Mouse (Mus musculus) gastrocnemius, adult 18-20 months (tissue): Measurements from ENCODE around the gene Stk38. TPM values are rescaled to one million over a fixed set of nuclear protein-coding genes. Genes with fewer than 3 reads are reported as not detected.
"Not testable (repeated sequence)": the region's sequence is repeated elsewhere in the genome, so short reads cannot be mapped to it uniquely, and the experiment has no call there.

Experiments used
- DNase-seq: peaks from one replicate; pipeline ENCODE4 v3.0.0; 2021; ENCODE audit warnings: low spot score
- total RNA-seq, 2 experiments: library from RNA; stranded (reverse); gene quantifications; 2 replicates each; pipeline ENCODE4 v1.2.3; 2021

The Stk38 gene
- total RNA-seq, 2 experiments from 2014 or later = 20.2 to 22.4 TPM

- peak; percentile 55 for DNase-seq
These were observed 6.4 kb upstream of the Stk38 start for GRCm38 (mm10) chr17:29014235-29014634.

GRCm38 (mm10) chr17:29009181-29009580 lies 1.4 kb upstream of the Stk38 start:
- no peak for DNase-seq

GRCm38 (mm10) chr17:29008326-29008650 lies 493 bp upstream of the Stk38 start:
- DNase-seq = no peak

- no peak for DNase-seq
These were observed 553 bp downstream of the Stk38 start for GRCm38 (mm10) chr17:29007243-29007640.

GRCm38 (mm10) chr17:29006812-29007211 lies 983 bp downstream of the Stk38 start:
- no peak for DNase-seq

GRCm38 (mm10) chr17:29005002-29005401 lies 2.8 kb downstream of the Stk38 start:
- no peak for DNase-seq

GRCm38 (mm10) chr17:29003740-29004139 lies 4.1 kb downstream of the Stk38 start:
- DNase-seq = no peak

- DNase-seq = no peak
These were observed 7.3 kb downstream of the Stk38 start for GRCm38 (mm10) chr17:29000465-29000864.

GRCm38 (mm10) chr17:28994615-28995014 lies 13.2 kb downstream of the Stk38 start:
- DNase-seq = no peak

GRCm38 (mm10) chr17:28993004-28993403 lies 14.8 kb downstream of the Stk38 start:
- DNase-seq = not testable (repeated sequence)

GRCm38 (mm10) chr17:28992105-28992504 lies 15.7 kb downstream of the Stk38 start:
- no peak for DNase-seq

GRCm38 (mm10) chr17:28991286-28991685 lies 16.5 kb downstream of the Stk38 start:
- DNase-seq = no peak

- DNase-seq = no peak
These were observed 17.7 kb downstream of the Stk38 start for GRCm38 (mm10) chr17:28990060-28990459.

GRCm38 (mm10) chr17:28988996-28989395 lies 18.8 kb downstream of the Stk38 start:
- no peak for DNase-seq

- no peak for DNase-seq
These were observed 19.5 kb downstream of the Stk38 start for GRCm38 (mm10) chr17:28988291-28988690.

- no peak for DNase-seq
These were observed 20.1 kb downstream of the Stk38 start for GRCm38 (mm10) chr17:28987713-28988112.

GRCm38 (mm10) chr17:28986833-28987232 lies 21.0 kb downstream of the Stk38 start:
- no peak for DNase-seq

- no peak for DNase-seq
These were observed 22.9 kb downstream of the Stk38 start for GRCm38 (mm10) chr17:28984724-28985420.

GRCm38 (mm10) chr17:28982591-28982990 lies 25.2 kb downstream of the Stk38 start:
- DNase-seq = no peak

- DNase-seq = no peak
These were observed 26.7 kb downstream of the Stk38 start for GRCm38 (mm10) chr17:28981081-28981480.

GRCm38 (mm10) chr17:28979091-28979490 lies 28.7 kb downstream of the Stk38 start:
- no peak for DNase-seq

- DNase-seq = no peak
These were observed 37.7 kb downstream of the Stk38 start for GRCm38 (mm10) chr17:28970122-28970521.

- DNase-seq = no peak
These were observed 40.7 kb downstream of the Stk38 start for GRCm38 (mm10) chr17:28967021-28967610.
